Mouse (Mus musculus) Patski (cell line): Measurements from ENCODE around the gene Kcnb1. TPM values are rescaled to one million over a fixed set of nuclear protein-coding genes. Genes with fewer than 3 reads are reported as not detected.

ENCODE experiments used
- ATAC-seq: fragments of 100-300 bp; one replicate; pipeline ENCODE4 v1.8.0; 2021
- CTCF ChIA-PET: fragments of 350-600 bp; sonication (Branson Sonifier 250); formaldehyde crosslinking; loops from one replicate; lab custom pipeline; 2022; ENCODE audit warnings: inconsistent platforms; lab: Charles Lee
- POLR2A ChIA-PET: fragments of 350-600 bp; sonication (Branson Sonifier 250); formaldehyde crosslinking; loops from one replicate; lab custom pipeline; 2022; ENCODE audit warnings: antibody characterized with exemption, inconsistent platforms; lab: Charles Lee
- DNase-seq: peaks from one replicate; pipeline ENCODE4 v3.0.0-alpha.2; 2011; ENCODE audit warnings: low read depth, low spot score
- H3K27me3 ChIP-seq: fragments of 371-371 bp; one replicate; pipeline ENCODE4 v1.5.1; 2021
- CTCF ChIP-seq: fragments of 100-300 bp; IDR thresholded peaks from one replicate; pipeline ENCODE4 v1.5.1; 2021
- in situ Hi-C: fragments of 300-500 bp; cut with MboI; formaldehyde crosslinking; loops from 3 replicates; pipeline ENCODE4 v1.11.1; 2018; ENCODE audit warnings: low pct_unique_long_range_greater_than_20kb, mixed read lengths
- polyA plus RNA-seq: library from polyadenylated mRNA; unstranded; gene quantifications from one replicate; pipeline ENCODE4 v1.2.3, GENCODE M21; 2021

Gene Kcnb1
- polyA plus RNA-seq, 1 experiment from 2014 or later = 1.5 TPM

- DNase-seq (no peak), ATAC-seq (no peak)
- ChIA-PET CTCF (no interaction called here), POLR2A (no interaction called here)
- H3K27me3 ChIP-seq = no peaks in the 10 kb centered on the region
- TF ChIP-seq CTCF = no peak
- in situ Hi-C loops = no loop called here
Observed at GRCm38 (mm10) chr2:167130050-167130770, 59.7 kb downstream of the Kcnb1 start.

GRCm38 (mm10) chr2:167129608-167129955 lies 60.4 kb downstream of the Kcnb1 start:
- in situ Hi-C loops = no loop called here
- ChIA-PET POLR2A (no interaction called here), CTCF (no interaction called here)
- ATAC-seq (no peak), DNase-seq (no peak)
- H3K27me3 ChIP-seq = no peaks in the 10 kb centered on the region
- no peak for TF ChIP-seq CTCF

- H3K27me3 ChIP-seq = no peaks in the 10 kb centered on the region
- ATAC-seq = no peak
- ChIA-PET POLR2A (no interaction called here), CTCF (no interaction called here)
- no peak for TF ChIP-seq CTCF
- DNase-seq = no peak
- in situ Hi-C loops = no loop called here
Observed at GRCm38 (mm10) chr2:167128699-167129607, 61.0 kb downstream of the Kcnb1 start.

GRCm38 (mm10) chr2:167127404-167127803 lies 62.6 kb downstream of the Kcnb1 start:
- POLR2A ChIA-PET = no interaction called here
- in situ Hi-C loops = no loop called here
- no peak for DNase-seq
- no peak for TF ChIP-seq CTCF
- CTCF ChIA-PET = no interaction called here
- no peaks in the 10 kb centered on the region for H3K27me3 ChIP-seq
- ATAC-seq = no peak

- no peak for DNase-seq
- no peaks in the 10 kb centered on the region for H3K27me3 ChIP-seq
- CTCF ChIA-PET = no interaction called here
- TF ChIP-seq CTCF = no peak
- in situ Hi-C loops = no loop called here
- POLR2A ChIA-PET = no interaction called here
- ATAC-seq = no peak
Observed at GRCm38 (mm10) chr2:167125781-167126180, 64.2 kb downstream of the Kcnb1 start.

- no peaks in the 10 kb centered on the region for H3K27me3 ChIP-seq
- ChIA-PET CTCF (no interaction called here), POLR2A (no interaction called here)
- ATAC-seq (no peak), DNase-seq (no peak)
- in situ Hi-C loops = no loop called here
- no peak for TF ChIP-seq CTCF
Observed at GRCm38 (mm10) chr2:167123936-167124335, 66.0 kb downstream of the Kcnb1 start.

- ChIA-PET POLR2A (no interaction called here), CTCF (no interaction called here)
- in situ Hi-C loops = no loop called here
- H3K27me3 ChIP-seq = no peaks in the 10 kb centered on the region
- no peak for TF ChIP-seq CTCF
- DNase-seq (no peak), ATAC-seq (no peak)
Observed at GRCm38 (mm10) chr2:167122737-167123136, 67.2 kb downstream of the Kcnb1 start.

GRCm38 (mm10) chr2:167121996-167122395 lies 68.0 kb downstream of the Kcnb1 start:
- ATAC-seq (no peak), DNase-seq (no peak)
- ChIA-PET POLR2A (no interaction called here), CTCF (no interaction called here)
- no peak for TF ChIP-seq CTCF
- H3K27me3 ChIP-seq = peaks cover 2% of the 10 kb centered on the region
- in situ Hi-C loops = no loop called here

- no peak for ATAC-seq
- CTCF ChIA-PET = no interaction called here
- no peak for TF ChIP-seq CTCF
- in situ Hi-C loops = no loop called here
- H3K27me3 ChIP-seq = peaks cover 4% of the 10 kb centered on the region
- DNase-seq = no peak
- POLR2A ChIA-PET = no interaction called here
Observed at GRCm38 (mm10) chr2:167121228-167121627, 68.7 kb downstream of the Kcnb1 start.

GRCm38 (mm10) chr2:167120186-167120830 lies 69.6 kb downstream of the Kcnb1 start:
- in situ Hi-C loops = no loop called here
- no peak for TF ChIP-seq CTCF
- POLR2A ChIA-PET = no interaction called here
- peaks cover 4% of the 10 kb centered on the region for H3K27me3 ChIP-seq
- CTCF ChIA-PET = no interaction called here
- ATAC-seq (no peak), DNase-seq (no peak)

- no peak for TF ChIP-seq CTCF
- H3K27me3 ChIP-seq = peaks cover 4% of the 10 kb centered on the region
- ChIA-PET POLR2A (no interaction called here), CTCF (interaction anchor here (1.5 kb wide), 1 partner anchor 46 kb away, joined by 5 read pairs; no protein-coding TSS in a partner anchor)
- no peak for ATAC-seq
- no peak for DNase-seq
- in situ Hi-C loops = no loop called here
Observed at GRCm38 (mm10) chr2:167118046-167118445, 71.9 kb downstream of the Kcnb1 start.
